Mouse (Mus musculus) activated CD4-positive, CD25-positive, alpha-beta regulatory T cell, adult 4 months (primary cell): ENCODE results near the gene Sun1. TPM values are rescaled to one million over a fixed set of nuclear protein-coding genes. Genes with fewer than 3 reads are reported as not detected.
A peak's percentile ranks its signal among the peaks of the same experiment; 100 is the strongest.

Source experiments
- ATAC-seq: one replicate; pipeline ENCODE4 v1.8.0; 2017
- polyA plus RNA-seq, 2 experiments: library from polyadenylated mRNA; unstranded; fragments of 100-300 nt; shearing (Covaris generic); gene quantifications; one replicate each; pipeline ENCODE4 v1.2.1; 2017

The Sun1 gene
- polyA plus RNA-seq, 2 experiments from 2014 or later, result 29.3 to 33.5 TPM

GRCm38 (mm10) chr5:139287099-139287498 lies 86.7 kb downstream of the Sun1 start:
- ATAC-seq, result no peak

GRCm38 (mm10) chr5:139287787-139288186 lies 87.3 kb downstream of the Sun1 start:
- no peak for ATAC-seq

DNA sequence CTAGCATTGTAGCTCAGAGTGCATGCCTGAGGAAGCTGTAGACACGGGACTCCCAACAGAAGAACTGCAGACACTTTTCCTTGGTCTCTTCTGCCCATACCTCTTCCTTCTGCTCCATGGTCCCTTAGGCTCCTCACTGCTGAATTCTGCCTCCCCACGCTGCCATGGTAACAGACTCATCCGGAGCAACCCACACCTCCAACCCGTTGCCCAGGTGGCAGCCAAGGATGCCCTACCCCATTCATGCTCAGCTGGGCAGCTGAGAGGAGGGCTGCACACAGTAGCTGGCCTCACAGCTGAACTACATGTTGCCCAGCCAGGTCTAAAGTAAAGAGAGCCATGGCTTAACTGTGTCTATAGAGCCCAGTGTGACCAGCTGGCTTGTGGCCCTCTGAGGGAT lies 88.2 kb downstream of the Sun1 start:
- no peak for ATAC-seq

GRCm38 (mm10) chr5:139290467-139291259 lies 90.2 kb downstream of the Sun1 start:
- ATAC-seq, result peak; percentile 63

GRCm38 (mm10) chr5:139291811-139292560 lies 91.5 kb downstream of the Sun1 start:
- no peak for ATAC-seq

GRCm38 (mm10) chr5:139294089-139294488 lies 93.7 kb downstream of the Sun1 start:
- ATAC-seq, result no peak

DNA sequence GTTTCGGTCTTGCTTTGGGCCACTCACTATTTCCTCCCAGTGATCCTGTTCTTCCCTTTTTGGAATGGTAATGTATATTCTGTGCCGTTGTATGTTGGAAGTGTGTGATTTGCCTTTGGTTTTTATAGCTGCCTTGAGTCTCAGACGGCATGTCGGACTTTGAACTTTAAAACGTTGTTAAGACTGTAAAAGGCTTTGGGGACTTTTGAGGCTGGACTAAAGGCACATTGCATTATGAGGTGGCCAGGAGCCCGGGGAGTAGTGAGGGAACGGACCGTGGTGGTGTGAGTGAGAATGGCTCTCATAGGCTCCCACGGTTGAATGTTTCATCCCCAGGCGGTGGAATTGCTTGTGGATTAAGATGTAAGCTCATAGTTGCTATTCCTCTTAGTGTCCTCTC lies 96.7 kb downstream of the Sun1 start:
- no peak for ATAC-seq

DNA sequence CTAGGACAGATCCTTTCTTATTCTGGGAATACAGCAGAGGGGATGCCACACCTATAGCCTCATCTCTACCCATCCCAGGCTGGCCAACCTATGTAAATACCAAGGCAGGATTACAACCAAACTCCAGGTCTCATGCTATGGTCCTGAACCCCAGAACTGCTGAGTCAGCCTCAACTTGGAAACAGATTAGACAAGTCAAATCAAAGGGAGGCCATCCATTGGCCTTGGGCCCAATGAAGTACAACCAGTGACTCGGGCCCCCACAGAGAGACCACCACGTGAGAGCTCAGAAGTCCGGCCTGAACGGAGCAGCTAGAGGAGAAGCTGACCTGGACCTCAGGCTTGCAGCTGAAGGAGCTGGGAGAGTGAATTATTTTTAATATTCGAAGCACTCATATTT lies 97.3 kb downstream of the Sun1 start:
- no peak for ATAC-seq

Other genes starting within 250 kb of the Sun1 start
- gene Pdgfa, start 203.3 kb upstream of the Sun1 start, polyA plus RNA-seq, result not detected
- 1 to 10 TPM; 2.6 to 5.4 TPM for gene Prkar1b, start 50.6 kb upstream of the Sun1 start, polyA plus RNA-seq
- 10 to 100 TPM in 1 of 2 experiments, 1 to 10 TPM in 1; 9.3 to 14.7 TPM for gene Dnaaf5, start 50.4 kb upstream of the Sun1 start, polyA plus RNA-seq
- 10 to 100 TPM; 14.9 to 18.2 TPM for gene Get4, start 51.7 kb downstream of the Sun1 start, polyA plus RNA-seq
- gene Adap1, start 125.0 kb downstream of the Sun1 start, polyA plus RNA-seq, result 1 to 10 TPM; 3.5 to 5.7 TPM
- gene Cox19, start 150.8 kb downstream of the Sun1 start, polyA plus RNA-seq, result 10 to 100 TPM; 62.8 to 67.6 TPM
- gene Cyp2w1, start 152.0 kb downstream of the Sun1 start, polyA plus RNA-seq, result not detected
- gene Gpr146, start 177.1 kb downstream of the Sun1 start, polyA plus RNA-seq, result 1 to 10 TPM; 8.1 to 8.8 TPM
- not detected for gene C130050O18Rik, start 204.6 kb downstream of the Sun1 start, polyA plus RNA-seq
- not detected for gene Gper1, start 222.5 kb downstream of the Sun1 start, polyA plus RNA-seq